Mouse (Mus musculus): ENCODE results near the gene Aldh4a1.

Gene Aldh4a1

GRCm38 (mm10) chr4:139623434-139624115 lies 909 bp downstream of the Aldh4a1 start:
- DNase-seq (ENCODE audit: low spot score in 2 of 2) = no peak

GRCm38 (mm10) chr4:139624116-139624489 lies 1.4 kb downstream of the Aldh4a1 start:
- no peak for DNase-seq (ENCODE audit: low spot score in 2 of 2)

- DNase-seq (ENCODE audit: low spot score in 2 of 2) = no peak
Observed at GRCm38 (mm10) chr4:139624706-139625105, 2.0 kb downstream of the Aldh4a1 start.

- no peak for DNase-seq (ENCODE audit: low spot score in 2 of 2)
Observed at GRCm38 (mm10) chr4:139627361-139627760, 4.7 kb downstream of the Aldh4a1 start.

DNA sequence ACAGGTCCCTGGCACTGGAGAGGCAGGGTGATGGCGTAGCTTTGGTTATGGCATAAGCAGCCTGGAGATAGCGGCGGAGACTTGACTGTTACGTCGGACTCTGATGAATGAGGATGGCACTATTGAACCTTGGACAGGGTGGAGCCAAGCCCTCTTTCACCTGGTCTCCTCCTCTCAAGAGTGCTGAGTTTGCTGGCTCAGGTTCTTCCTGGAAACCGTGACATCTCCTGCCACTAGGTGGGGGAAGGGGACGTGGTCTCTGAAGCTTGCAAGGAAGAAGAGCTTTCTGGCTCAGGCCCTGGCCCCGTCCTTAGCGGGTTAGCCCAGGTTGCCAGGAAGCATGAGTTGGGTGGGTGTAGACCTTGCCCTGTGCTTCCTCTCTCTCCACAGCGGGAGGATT lies 7.5 kb downstream of the Aldh4a1 start:
- no peak for DNase-seq (ENCODE audit: low spot score in 2 of 2)

DNA sequence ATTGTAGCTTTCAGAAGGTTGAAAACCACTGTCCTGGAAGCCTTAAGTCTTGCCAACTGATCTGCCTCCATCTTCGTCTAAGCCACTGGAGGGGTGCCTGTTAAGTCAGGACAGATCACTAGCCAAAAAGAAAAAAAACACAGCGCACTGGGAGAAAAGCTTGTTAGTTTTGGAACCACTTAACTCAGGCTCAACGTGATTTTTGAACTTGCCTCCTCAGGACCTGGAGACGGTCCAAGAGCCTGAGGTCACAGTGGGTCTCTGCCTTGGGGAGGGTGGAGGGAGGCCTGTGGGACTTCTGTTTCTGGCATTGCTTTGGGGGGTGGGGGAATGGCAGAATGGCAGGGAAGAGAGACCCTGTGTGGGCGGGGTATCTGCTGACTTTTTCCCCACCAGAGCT lies 8.5 kb downstream of the Aldh4a1 start:
- no peak for DNase-seq (ENCODE audit: low spot score in 2 of 2)

DNA sequence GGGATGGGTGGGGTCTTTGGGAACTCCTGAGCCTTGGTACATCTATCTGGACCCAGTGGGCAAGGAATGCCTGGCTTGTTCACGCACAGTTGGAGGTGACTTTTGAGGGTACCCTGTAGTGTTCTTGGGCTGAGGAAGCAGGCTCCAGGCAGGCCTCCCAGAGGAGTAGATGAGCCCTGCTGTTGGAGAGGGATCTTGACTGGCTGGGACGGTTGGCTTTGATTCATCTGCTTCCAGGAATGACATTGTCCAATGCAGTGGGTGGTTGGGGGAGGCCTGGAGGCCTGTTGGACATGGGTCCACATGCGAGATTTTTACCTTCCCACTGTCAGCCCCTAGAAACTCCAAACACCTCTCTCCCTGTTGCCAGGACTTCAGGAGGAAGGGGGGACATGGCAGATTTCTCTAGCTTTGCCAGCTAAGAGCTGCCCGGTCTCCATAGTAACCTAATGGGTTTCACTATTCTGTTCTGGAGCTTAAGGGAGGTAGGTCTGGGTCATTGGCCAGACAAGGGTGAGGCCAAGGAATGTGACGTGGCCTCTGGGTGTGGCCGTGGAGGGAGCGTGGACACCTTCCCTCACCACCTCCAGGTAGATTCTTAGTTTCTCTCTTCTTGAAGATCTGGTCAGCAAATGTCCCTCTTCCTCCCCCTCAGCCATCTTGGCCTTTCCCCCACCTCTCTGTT lies 9.0 kb downstream of the Aldh4a1 start:
- no peak for DNase-seq (ENCODE audit: low spot score in 2 of 2)

GRCm38 (mm10) chr4:139632254-139632580 lies 9.6 kb downstream of the Aldh4a1 start:
- no peak for DNase-seq (ENCODE audit: low spot score in 2 of 2)

DNA sequence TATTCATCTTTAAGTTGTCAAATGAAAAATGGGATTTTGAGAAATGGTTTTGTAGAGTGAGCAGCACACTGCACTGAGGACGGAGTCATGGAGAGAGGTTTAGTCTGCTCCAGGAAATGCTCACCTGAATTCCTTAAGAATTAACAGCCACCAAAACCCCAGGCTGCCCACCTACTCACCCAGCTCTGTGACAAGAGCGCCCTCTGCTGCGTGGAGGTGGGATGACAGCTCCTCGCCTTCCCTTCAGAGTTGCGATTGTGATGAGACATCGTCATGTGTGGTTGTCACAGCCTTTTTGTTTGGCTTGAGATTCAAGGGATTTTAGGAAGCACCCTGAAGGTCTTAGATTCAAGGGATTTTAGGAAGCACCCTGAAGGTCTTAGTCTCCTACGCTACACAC lies 13.7 kb downstream of the Aldh4a1 start:
- peak in 1 of 2 experiments; percentile 74 for DNase-seq (ENCODE audit: low spot score in 2 of 2)

GRCm38 (mm10) chr4:139637847-139638246 lies 15.2 kb downstream of the Aldh4a1 start:
- no peak for DNase-seq (ENCODE audit: low spot score in 2 of 2)

DNA sequence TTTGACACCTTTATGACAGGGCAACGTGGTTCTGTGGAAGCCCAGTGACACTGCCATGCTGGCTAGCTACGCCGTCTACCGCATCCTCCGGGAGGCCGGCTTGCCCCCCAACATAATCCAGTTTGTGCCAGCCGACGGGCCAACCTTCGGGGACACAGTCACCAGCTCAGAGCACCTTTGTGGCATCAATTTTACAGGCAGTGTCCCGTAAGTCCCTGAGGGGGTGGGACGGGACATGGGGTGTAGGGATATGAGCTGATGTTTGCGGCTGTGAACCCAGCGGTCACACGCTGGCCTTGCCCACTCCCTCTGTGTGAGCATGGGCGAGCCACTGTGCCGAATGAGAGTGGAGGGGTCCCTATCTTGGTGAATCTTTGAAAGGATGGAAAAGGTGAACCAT lies 15.7 kb downstream of the Aldh4a1 start:
- DNase-seq (ENCODE audit: low spot score in 2 of 2) = no peak

- DNase-seq (ENCODE audit: low spot score in 2 of 2) = no peak
Observed at GRCm38 (mm10) chr4:139639801-139640200, 17.1 kb downstream of the Aldh4a1 start.

DNA sequence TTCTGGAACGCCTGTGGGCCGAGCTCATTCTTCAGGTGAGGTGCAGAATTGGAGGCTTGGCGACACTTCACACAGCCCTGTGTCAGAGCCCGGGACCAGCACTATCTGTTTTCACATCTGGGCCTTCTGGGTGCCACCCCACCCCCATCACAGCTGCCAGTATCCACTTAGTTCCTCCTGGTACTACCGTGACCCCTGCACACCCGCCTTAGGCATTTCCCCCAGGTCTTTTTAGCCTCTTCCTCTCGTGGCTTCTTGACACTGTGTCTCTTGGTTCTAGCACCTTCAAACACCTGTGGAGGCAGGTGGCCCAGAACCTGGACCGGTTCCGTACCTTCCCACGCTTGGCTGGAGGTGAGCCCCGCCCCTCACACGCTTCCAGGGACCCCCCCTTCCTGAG lies 17.7 kb downstream of the Aldh4a1 start:
- DNase-seq (ENCODE audit: low spot score in 2 of 2) = no peak

- DNase-seq (ENCODE audit: low spot score in 2 of 2) = no peak
Observed at GRCm38 (mm10) chr4:139640775-139641174, 18.1 kb downstream of the Aldh4a1 start.

- no peak for DNase-seq (ENCODE audit: low spot score in 2 of 2)
Observed at GRCm38 (mm10) chr4:139641829-139642425, 19.3 kb downstream of the Aldh4a1 start.

- DNase-seq (ENCODE audit: low spot score in 2 of 2) = peak in 1 of 2 experiments; percentile 80
Observed at GRCm38 (mm10) chr4:139643972-139644371, 21.3 kb downstream of the Aldh4a1 start.

GRCm38 (mm10) chr4:139646916-139647315 lies 24.2 kb downstream of the Aldh4a1 start:
- DNase-seq (ENCODE audit: low spot score in 2 of 2) = no peak

DNA sequence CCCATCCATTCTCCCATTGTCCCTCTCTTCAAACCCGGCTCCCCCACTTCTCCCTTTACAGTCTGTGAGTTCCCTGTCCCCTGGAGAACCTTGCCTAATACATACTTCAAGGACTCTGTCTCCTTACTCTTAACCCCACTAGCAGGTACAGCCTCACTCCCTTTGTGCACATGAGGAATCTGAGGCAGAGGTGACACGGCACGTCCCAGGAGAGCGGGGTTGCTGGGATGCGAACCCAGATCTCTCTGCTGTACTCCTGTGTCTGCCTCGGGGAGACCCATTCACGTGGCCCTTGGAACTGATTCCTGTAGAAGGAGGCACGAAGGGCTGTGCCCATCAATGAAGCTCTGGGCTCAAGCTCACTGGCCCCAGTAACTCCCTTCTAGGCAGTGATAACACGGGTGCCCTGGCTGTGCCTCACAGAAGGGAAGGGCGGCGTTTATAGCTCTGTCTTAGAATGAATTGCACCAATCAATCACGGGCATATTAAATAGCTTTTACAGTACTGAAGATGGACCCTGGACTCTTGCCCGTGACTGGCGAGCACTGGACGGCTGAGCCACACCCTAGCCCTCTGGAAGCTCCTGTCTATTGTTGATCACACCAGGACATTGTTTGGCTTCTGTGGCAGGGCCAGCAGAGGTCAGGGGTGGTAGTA lies 27.5 kb downstream of the Aldh4a1 start:
- no peak for DNase-seq (ENCODE audit: low spot score in 2 of 2)

DNA sequence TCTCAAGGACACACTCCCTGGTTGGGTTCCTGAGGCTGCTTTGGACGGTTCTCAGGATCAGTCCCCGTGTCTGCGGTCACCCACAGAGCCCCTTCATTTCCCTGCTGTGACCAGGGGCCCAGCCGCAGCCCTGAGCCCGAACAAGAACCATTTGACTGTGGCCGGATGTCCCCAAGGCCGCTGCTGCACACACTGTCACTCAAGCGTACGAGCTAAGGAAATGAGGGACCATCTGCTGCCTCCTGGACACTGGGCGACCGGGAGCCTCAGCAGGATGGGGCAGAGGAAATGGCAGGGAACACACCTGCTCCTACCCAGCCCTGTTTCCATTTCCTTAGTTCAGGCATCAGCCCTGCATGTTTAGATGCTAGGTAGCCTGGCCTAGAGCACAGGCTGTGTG lies 28.2 kb downstream of the Aldh4a1 start:
- DNase-seq (ENCODE audit: low spot score in 2 of 2) = no peak

DNA sequence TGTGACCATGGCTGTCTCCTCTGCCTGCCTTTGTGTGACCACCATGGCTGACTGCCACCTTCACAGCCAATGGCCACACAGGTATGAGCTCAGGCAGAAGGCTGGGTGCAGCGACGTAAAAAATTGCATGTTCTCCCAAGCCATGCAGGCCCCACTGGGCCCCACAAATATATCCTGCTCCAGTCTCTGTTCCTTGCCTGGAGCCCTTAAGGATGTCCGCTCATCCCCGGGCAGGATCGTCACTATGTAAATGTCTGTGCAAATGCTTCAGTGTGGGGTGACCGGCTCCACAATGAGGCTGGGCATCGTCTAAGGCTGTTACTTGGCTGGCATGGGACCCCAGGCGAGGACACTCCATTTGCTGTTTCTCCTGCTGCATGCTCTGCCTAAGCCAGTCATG lies 30.6 kb downstream of the Aldh4a1 start, which contains the start of gene Tas1r2:
Tas1r2 (plus strand) TSS at position 301 of the 400 bp plus-strand sequence.
- no peak for DNase-seq (ENCODE audit: low spot score in 2 of 2)

DNA sequence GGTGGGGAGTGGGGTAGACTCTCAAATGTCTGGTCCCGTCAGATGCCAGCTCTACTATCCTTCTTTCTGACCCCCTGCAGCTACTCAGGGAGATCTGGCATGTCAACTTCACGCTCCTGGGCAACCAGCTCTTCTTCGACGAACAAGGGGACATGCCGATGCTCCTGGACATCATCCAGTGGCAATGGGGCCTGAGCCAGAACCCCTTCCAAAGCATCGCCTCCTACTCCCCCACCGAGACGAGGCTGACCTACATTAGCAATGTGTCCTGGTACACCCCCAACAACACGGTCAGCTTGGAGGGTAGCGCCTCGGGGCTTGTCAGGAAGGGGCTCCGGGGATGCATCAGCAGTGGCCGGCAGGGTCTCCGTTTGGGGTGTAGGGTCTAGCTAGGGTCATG lies 39.2 kb downstream of the Aldh4a1 start:
- no peak for DNase-seq (ENCODE audit: low spot score in 2 of 2)

DNA sequence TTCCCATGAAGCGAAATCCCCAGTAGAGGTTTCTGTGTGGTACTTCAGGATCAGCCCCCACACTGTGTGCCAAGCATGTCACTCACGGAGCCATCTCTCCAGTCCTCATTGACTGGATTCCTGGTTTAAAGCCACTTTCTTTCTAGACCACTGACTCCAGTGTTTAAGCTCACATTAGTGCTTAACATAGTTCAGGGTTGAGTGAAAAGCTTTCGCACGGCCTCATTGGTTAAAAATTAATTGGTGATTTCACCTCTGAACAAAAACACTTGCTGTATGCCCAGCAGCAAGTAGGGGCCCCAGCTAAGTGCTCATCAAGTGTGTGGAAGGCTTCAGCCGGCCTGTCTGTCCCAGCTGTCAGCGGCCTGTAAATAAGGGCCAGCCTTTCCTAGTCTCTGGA lies 45.0 kb downstream of the Aldh4a1 start:
- DNase-seq (ENCODE audit: low spot score in 2 of 2) = no peak

DNA sequence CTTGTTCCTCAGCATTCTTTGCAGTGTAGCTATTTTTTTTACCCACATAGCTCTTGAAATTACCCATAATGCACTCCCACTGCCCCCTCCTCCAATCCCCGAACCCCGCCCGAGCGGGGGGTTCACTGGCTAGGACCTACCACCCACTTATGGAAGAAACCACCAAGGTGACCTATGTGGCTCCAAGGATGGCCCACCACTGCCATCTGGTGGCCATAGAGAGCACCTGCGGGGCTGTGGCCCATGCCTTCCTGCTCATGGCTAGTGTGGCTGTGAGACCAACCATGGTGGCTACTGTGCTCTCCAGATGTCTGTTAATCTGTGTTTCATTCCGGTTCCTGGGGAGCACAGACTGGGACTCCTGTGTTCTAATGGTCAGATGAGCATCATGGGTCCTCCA lies 47.2 kb downstream of the Aldh4a1 start:
- DNase-seq (ENCODE audit: low spot score in 2 of 2) = peak in 1 of 2 experiments; percentile 39
